Mouse (Mus musculus): Measurements from ENCODE around the gene Tjap1.

DNA sequence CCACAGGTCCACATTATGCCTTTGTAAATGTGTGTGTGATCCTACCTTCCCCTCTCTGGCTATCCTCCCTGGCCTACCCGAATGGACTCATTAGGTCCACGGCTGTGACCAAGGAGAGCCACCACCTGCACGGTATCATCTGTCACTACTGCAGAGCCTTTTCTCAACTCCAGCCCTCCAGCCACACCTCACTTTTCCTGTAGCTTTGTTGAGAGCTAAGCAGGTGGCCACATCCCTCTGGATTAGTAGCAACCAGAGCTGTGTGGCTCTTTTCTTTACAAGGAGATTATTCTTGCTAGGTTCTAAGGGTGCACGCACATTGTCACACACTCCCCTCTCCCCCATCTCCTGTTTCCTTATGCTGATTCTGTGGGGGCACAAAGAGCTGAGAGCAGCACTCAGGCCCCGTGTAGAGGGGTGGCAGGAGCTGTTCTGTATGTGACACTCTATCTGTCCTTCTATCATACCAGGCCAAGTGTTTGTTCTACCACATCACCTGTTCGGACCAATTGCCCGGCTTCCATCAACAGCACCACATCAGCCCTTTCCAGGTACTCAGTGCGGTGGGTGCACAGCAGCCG is 30.4 kb upstream of the Tjap1 start:
- TF ChIP-seq USF1 (IDR thresholded peaks at IDR 0.05; ENCODE audit: low read depth, low read length) (no peak), CTCF (IDR thresholded peaks at IDR 0.05 in 2 of 3, conservative IDR thresholded peaks at IDR 0.05 in 1 of 3; ENCODE audit: control insufficient read depth in 1 of 3, insufficient read depth in 1 of 3, low read depth in 2 of 3, low read length in 3 of 3, poor library complexity in 1 of 3, severe bottlenecking in 1 of 3) (no peak), TAL1 (IDR thresholded peaks at IDR 0.05; ENCODE audit: low read length) (no peak), MAX (IDR thresholded peaks at IDR 0.05; ENCODE audit: low read length) (no peak)

Measured in MEL (cell line).